Mouse (Mus musculus) T-helper 17 cell (primary cell): ENCODE data around the gene Gstt1.

Experiments
- in situ Hi-C, 2 experiments: fragments of 300-600 bp; cut with MboI, MseI; formaldehyde crosslinking; loops; 1 replicate in 1 of 2; 2 replicates in 1 of 2; pipeline ENCODE4 v1.15.1; 2025; ENCODE audit warnings: high pct_unique_total_duplicates in 2 of 2

Gene Gstt1

GRCm38 (mm10) chr10:75822443-75822842, 24.1 kb upstream of the Gstt1 start, which contains the start of gene Gstt4:
TSS of gene Gstt4 (minus strand) at chr10:75822543.
- in situ Hi-C loops: loop anchor here in 1 of 2 experiments (10.0 kb wide), 1 partner anchor 768 kb away; no protein-coding TSS in a partner anchor

- in situ Hi-C loops: loop anchor here in 1 of 2 experiments (10.0 kb wide), 1 partner anchor 765 kb away; no protein-coding TSS in a partner anchor
Observed at GRCm38 (mm10) chr10:75819882-75820281, 21.5 kb upstream of the Gstt1 start.

DNA sequence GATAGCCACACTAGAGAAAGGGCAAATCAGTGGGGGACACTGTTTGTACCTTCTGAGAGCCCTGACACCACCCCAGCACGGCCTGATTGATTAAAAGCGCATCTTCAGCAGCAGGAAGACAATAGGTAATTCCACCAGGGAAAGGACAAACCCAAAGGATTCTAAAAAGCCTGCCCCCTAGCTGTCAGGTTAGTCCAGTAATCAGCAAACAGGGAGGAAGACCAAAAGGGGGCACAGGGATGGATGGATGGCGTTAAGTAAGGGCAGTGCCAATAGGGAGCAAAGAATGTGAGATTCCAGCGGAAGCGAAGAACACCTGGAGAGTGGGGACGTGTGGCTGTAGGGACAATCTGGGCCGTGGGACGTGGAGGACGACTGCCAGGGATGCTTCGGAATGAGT, 20.3 kb upstream of the Gstt1 start:
- in situ Hi-C loops: no loop called here

- in situ Hi-C loops: no loop called here
Observed at GRCm38 (mm10) chr10:75804217-75804616, 5.8 kb upstream of the Gstt1 start.

- in situ Hi-C loops: no loop called here
Observed at GRCm38 (mm10) chr10:75797619-75798175, 687 bp downstream of the Gstt1 start.

- in situ Hi-C loops: no loop called here
Observed at GRCm38 (mm10) chr10:75796731-75797516, 1.5 kb downstream of the Gstt1 start.

DNA sequence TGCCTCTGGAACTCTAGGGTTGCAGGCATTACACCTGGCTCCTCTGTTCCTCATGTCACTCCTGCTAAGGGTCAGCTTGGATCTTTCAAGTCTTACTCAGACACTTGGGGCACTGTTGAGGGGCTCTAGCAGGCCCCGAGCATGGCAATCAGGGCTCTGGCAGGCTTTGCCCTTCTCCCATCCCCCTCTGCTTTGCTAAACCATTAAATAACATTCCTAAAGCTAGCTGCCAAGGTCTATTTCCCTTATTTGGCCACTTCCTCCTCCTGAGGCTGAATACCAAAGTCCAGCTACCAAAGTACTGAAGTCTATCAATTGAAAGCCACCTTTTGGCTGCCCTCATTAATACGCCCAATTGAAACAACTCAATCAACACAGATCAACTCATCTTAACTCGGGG, 3.5 kb downstream of the Gstt1 start:
- in situ Hi-C loops: no loop called here

GRCm38 (mm10) chr10:75790773-75791172, 7.6 kb downstream of the Gstt1 start:
- in situ Hi-C loops: no loop called here

DNA sequence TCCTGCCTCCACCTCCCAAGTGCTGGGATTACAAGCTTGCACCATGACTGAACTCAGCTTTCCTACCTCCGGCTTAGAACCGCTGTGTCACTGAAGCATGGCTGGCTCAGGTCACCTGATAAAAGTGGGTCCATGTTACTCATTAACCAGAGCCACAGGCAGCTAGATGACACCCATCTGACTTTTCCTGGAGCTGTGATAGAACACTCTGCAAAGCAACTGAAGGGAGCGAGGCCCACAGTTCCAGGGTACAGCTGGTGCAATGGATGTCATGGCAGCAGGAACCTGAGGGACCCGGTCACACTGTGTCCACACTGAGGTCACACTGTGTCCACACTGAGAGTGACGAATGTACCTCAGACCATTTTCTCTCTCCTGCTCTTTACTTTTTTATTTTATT, 8.5 kb downstream of the Gstt1 start:
- in situ Hi-C loops: no loop called here

- in situ Hi-C loops: no loop called here
Observed at GRCm38 (mm10) chr10:75789081-75789735, 9.2 kb downstream of the Gstt1 start.

DNA sequence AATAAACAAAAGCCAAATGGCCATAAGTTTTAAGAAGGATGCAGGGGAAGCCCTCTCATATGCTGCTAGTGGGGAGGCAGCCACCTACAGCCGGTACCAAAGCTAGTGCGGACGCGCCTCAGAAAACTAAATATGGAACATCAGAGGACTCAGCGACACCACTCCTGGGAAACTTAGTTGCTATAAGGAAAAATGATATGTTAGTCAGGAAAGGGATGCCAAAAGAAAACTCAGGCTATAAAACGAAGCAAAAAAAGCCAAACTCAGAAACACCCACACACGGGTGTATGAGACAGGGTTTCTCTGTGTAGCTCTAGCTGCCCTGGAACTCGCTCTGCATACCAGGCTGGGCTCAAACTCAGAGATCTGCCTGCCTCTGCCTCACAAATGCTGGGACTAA, 10.1 kb downstream of the Gstt1 start:
- in situ Hi-C loops: no loop called here

- in situ Hi-C loops: no loop called here
Observed at GRCm38 (mm10) chr10:75785442-75785841, 12.9 kb downstream of the Gstt1 start.

DNA sequence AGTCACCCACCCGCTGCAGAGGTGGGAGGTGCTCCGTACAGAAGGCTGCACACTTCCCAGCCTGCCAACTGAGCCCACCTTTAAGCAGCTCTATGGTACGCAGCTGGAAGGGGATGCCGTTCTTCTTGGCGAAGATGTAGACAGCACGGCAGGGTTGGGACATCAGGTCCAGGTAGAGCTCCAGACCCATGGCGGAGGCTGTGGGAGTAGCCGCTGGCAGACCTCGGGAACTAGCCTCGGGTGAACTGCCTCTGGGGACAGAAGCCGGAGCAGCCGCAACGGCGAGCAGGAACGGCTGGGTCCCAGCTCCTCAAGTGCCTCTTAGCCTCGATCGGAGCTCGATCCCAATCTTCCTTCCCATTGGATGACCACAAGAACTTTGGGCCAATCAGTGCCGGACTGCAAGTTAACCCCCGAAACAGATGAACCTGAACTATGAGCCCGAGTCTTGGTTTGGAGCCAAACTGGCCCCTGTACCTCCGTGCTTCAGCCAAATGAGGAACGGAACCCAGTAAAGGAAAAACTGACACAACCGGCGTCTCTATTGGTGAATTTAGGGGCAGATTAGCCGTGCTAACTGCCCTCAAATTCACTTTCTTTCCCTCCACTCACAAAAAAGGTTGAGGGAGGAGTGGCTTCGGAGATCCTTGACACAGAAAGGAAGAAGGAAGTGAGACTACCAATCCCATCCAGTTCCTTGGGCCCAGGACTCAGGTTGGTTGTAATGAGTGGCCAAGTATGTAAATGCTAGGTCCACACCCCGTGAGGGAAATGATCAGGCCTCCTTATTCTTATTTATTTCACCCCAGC, 17.4 kb downstream of the Gstt1 start, which contains the start of the genes Gm20441 and Gstt3:
Gene Gm20441 (minus strand): TSS at position 186 of the 810 bp plus-strand sequence.
Gene Gstt3 (minus strand): TSS at position 646 of the 810 bp plus-strand sequence.
- in situ Hi-C loops: loop anchor here in 1 of 2 experiments (5.0 kb wide), 1 partner anchor 46 kb away; no protein-coding TSS in a partner anchor

DNA sequence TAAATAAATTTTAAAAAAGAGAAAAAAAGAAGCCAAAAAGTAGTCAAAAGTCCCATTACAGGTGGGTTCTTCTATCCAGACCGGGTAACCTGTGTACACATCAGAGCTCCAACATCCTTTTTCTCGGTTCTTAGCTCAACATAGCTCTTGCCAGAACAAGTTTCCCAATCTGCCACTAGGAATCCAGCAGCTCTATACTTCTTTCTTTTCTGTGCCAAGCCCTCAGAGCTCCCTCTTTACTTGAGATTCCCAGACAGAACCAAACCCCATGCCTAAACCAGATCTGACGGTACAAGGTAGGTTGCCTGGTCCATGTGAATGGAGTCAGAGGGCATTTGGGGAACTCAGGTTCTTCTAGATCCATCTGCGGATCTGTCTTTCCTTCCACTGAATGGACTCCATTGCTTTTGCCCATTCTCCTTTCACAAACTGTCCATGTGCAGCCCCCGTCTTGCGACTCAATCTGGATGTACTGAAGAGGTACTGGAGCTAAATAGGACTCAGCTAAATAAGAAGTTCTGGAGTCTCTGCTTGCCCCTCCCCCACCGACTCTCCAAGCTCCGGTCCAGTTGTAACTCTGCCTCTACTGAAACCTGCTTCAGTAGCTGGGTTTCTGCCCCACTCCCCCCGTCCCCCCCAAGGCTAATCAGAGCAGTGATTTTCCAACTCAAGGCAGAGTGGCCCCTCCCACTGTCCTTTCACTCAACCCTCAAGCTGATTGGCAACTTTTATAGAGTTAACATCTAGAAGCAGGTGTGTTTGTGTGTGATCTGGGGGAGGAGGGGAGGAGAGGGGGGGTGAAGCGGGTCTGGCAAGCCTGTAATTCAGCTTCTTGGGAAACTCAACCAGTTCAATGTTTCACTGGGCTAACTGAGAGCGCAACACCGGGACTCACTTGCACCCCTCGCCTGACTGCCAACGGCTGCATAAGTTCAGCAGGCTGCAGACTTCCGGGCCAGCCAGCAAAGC, 18.9 kb downstream of the Gstt1 start:
- in situ Hi-C loops: loop anchor here (5.0 kb wide), 1 partner anchor 48 kb away; no protein-coding TSS in a partner anchor

GRCm38 (mm10) chr10:75777885-75778284, 20.5 kb downstream of the Gstt1 start:
- in situ Hi-C loops: loop anchor here in 1 of 2 experiments (5.0 kb wide), 1 partner anchor 49 kb away; no protein-coding TSS in a partner anchor

- in situ Hi-C loops: loop anchor here in 1 of 2 experiments (5.0 kb wide), 1 partner anchor 51 kb away; no protein-coding TSS in a partner anchor
Observed at GRCm38 (mm10) chr10:75776562-75776961, 21.8 kb downstream of the Gstt1 start.

- in situ Hi-C loops: no loop called here
Observed at GRCm38 (mm10) chr10:75774587-75774986, 23.8 kb downstream of the Gstt1 start.

DNA sequence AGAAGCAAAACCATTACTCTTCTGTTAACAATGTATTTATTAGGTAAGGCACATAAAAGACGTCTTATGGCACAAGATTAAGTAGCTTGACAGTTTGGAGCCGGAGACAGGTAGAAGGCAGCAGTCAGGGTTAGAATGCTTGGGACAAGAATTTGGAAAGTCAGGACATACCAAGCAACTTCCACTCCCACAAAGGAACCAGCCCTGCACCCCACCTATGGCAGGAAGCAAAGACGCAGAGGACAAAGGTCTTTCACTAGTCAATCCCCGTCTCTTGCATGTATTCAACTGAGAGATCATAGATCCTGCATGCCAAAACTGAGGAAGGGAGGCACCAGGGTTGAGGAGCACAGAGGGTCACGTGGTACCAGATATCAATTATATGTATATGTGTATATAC, 24.3 kb downstream of the Gstt1 start:
- in situ Hi-C loops: no loop called here

- in situ Hi-C loops: no loop called here
Observed at GRCm38 (mm10) chr10:75772795-75773664, 25.4 kb downstream of the Gstt1 start, which contains the start of gene Ddt. TSS of gene Ddt (minus strand) at chr10:75773414.
